Mouse (Mus musculus): ENCODE measurements around the gene Smad1. TPM values are rescaled to one million over a fixed set of nuclear protein-coding genes. Genes with fewer than 3 reads are reported as not detected.
A peak's percentile ranks its signal among the peaks of the same experiment; 100 is the strongest.

Smad1 gene
- polyA plus RNA-seq, 1 experiment from 2014 or later, result 65.6 TPM

GRCm38 (mm10) chr8:79374410-79374809 lies 24.9 kb downstream of the Smad1 start:
- peaks cover 7% of the 10 kb centered on the region for H3K36me3 ChIP-seq (ENCODE audit: control insufficient read depth, insufficient read depth)
- no peaks in the 10 kb centered on the region for H3K9me3 ChIP-seq (ENCODE audit: control insufficient read depth, low read length)
- WGBS, result 59% methylated on average over 5 of the region's 5 CpGs
- no peak overlapping the region for H3K9ac ChIP-seq (replicated peaks; ENCODE audit: low read depth, low read length)
- peaks cover 32% of the 10 kb centered on the region for H3K4me1 ChIP-seq (replicated peaks; ENCODE audit: control insufficient read depth, insufficient read depth, low read length)
- H3K4me2 ChIP-seq (ENCODE audit: low read length), result no peak overlapping the region
- H3K27ac ChIP-seq (ENCODE audit: low read length), result no peak overlapping the region; the same call in 1 of the 2 replicates
- H3K4me3 ChIP-seq (replicated peaks; ENCODE audit: low read length), result no peak overlapping the region
- no peaks in the 10 kb centered on the region for H3K27me3 ChIP-seq (replicated peaks; ENCODE audit: control insufficient read depth, insufficient read depth, low read length)
- ATAC-seq, result peak; percentile 22; the same call in 1 of the 2 replicates

GRCm38 (mm10) chr8:79373563-79373962 lies 25.8 kb downstream of the Smad1 start:
- H3K4me1 ChIP-seq (replicated peaks; ENCODE audit: control insufficient read depth, insufficient read depth, low read length), result peaks cover 32% of the 10 kb centered on the region
- H3K4me2 ChIP-seq (ENCODE audit: low read length), result no peak overlapping the region
- no peak for ATAC-seq
- H3K4me3 ChIP-seq (replicated peaks; ENCODE audit: low read length), result no peak overlapping the region
- no peaks in the 10 kb centered on the region for H3K27me3 ChIP-seq (replicated peaks; ENCODE audit: control insufficient read depth, insufficient read depth, low read length)
- 68% methylated on average over 6 of the region's 6 CpGs for WGBS
- no peak overlapping the region for H3K27ac ChIP-seq (ENCODE audit: low read length)
- no peaks in the 10 kb centered on the region for H3K9me3 ChIP-seq (ENCODE audit: control insufficient read depth, low read length)
- H3K36me3 ChIP-seq (ENCODE audit: control insufficient read depth, insufficient read depth), result peaks cover 7% of the 10 kb centered on the region
- H3K9ac ChIP-seq (replicated peaks; ENCODE audit: low read depth, low read length), result no peak overlapping the region

GRCm38 (mm10) chr8:79372960-79373359 lies 26.4 kb downstream of the Smad1 start:
- no peak overlapping the region for H3K9ac ChIP-seq (replicated peaks; ENCODE audit: low read depth, low read length)
- H3K36me3 ChIP-seq (ENCODE audit: control insufficient read depth, insufficient read depth), result peaks cover 7% of the 10 kb centered on the region
- ATAC-seq, result no peak
- no peak overlapping the region for H3K4me3 ChIP-seq (replicated peaks; ENCODE audit: low read length)
- H3K4me2 ChIP-seq (ENCODE audit: low read length), result no peak overlapping the region
- no peak overlapping the region for H3K27ac ChIP-seq (ENCODE audit: low read length)
- H3K27me3 ChIP-seq (replicated peaks; ENCODE audit: control insufficient read depth, insufficient read depth, low read length), result no peaks in the 10 kb centered on the region
- H3K9me3 ChIP-seq (ENCODE audit: control insufficient read depth, low read length), result no peaks in the 10 kb centered on the region
- peaks cover 32% of the 10 kb centered on the region for H3K4me1 ChIP-seq (replicated peaks; ENCODE audit: control insufficient read depth, insufficient read depth, low read length)
- 77% methylated on average over 8 of the region's 8 CpGs for WGBS

GRCm38 (mm10) chr8:79372521-79372920 lies 26.8 kb downstream of the Smad1 start:
- ATAC-seq, result 0 out of 2 replicates have a peak, but pooled peaks have one; percentile 16
- Histone ChIP-seq H3K27me3 (replicated peaks; ENCODE audit: control insufficient read depth, insufficient read depth, low read length) (no peaks in the 10 kb centered on the region), H3K9ac (replicated peaks; ENCODE audit: low read depth, low read length) (no peak overlapping the region), H3K4me1 (replicated peaks; ENCODE audit: control insufficient read depth, insufficient read depth, low read length) (peaks cover 32% of the 10 kb centered on the region), H3K4me3 (replicated peaks; ENCODE audit: low read length) (no peak overlapping the region), H3K9me3 (ENCODE audit: control insufficient read depth, low read length) (no peaks in the 10 kb centered on the region), H3K36me3 (ENCODE audit: control insufficient read depth, insufficient read depth) (peaks cover 7% of the 10 kb centered on the region), H3K4me2 (ENCODE audit: low read length) (no peak overlapping the region), H3K27ac (ENCODE audit: low read length) (no peak overlapping the region)
- 68% methylated on average over 9 of the region's 9 CpGs for WGBS

GRCm38 (mm10) chr8:79372084-79372483 lies 27.2 kb downstream of the Smad1 start:
- Histone ChIP-seq H3K27me3 (replicated peaks; ENCODE audit: control insufficient read depth, insufficient read depth, low read length) (no peaks in the 10 kb centered on the region), H3K9me3 (ENCODE audit: control insufficient read depth, low read length) (no peaks in the 10 kb centered on the region), H3K4me3 (replicated peaks; ENCODE audit: low read length) (no peak overlapping the region), H3K36me3 (ENCODE audit: control insufficient read depth, insufficient read depth) (peaks cover 7% of the 10 kb centered on the region), H3K4me2 (ENCODE audit: low read length) (no peak overlapping the region), H3K4me1 (replicated peaks; ENCODE audit: control insufficient read depth, insufficient read depth, low read length) (peaks cover 32% of the 10 kb centered on the region), H3K27ac (ENCODE audit: low read length) (no peak overlapping the region), H3K9ac (replicated peaks; ENCODE audit: low read depth, low read length) (no peak overlapping the region)
- no peak for ATAC-seq
- 55% methylated on average over 9 of the region's 9 CpGs for WGBS

- Histone ChIP-seq H3K9me3 (ENCODE audit: control insufficient read depth, low read length) (no peaks in the 10 kb centered on the region), H3K4me2 (ENCODE audit: low read length) (no peak overlapping the region), H3K9ac (replicated peaks; ENCODE audit: low read depth, low read length) (no peak overlapping the region), H3K27ac (ENCODE audit: low read length) (no peak overlapping the region), H3K27me3 (replicated peaks; ENCODE audit: control insufficient read depth, insufficient read depth, low read length) (no peaks in the 10 kb centered on the region), H3K4me3 (replicated peaks; ENCODE audit: low read length) (no peak overlapping the region), H3K4me1 (replicated peaks; ENCODE audit: control insufficient read depth, insufficient read depth, low read length) (peaks cover 41% of the 10 kb centered on the region), H3K36me3 (ENCODE audit: control insufficient read depth, insufficient read depth) (peaks cover 7% of the 10 kb centered on the region)
- no peak for ATAC-seq
- 93% methylated on average over 12 of the region's 12 CpGs for WGBS
Observed at GRCm38 (mm10) chr8:79370646-79371290, 28.6 kb downstream of the Smad1 start.

- 86% methylated on average over 6 of the region's 6 CpGs for WGBS
- H3K27ac ChIP-seq (ENCODE audit: low read length), result no peak overlapping the region
- no peak overlapping the region for H3K9ac ChIP-seq (replicated peaks; ENCODE audit: low read depth, low read length)
- peaks cover 28% of the 10 kb centered on the region for H3K4me1 ChIP-seq (replicated peaks; ENCODE audit: control insufficient read depth, insufficient read depth, low read length)
- H3K4me2 ChIP-seq (ENCODE audit: low read length), result no peak overlapping the region
- H3K4me3 ChIP-seq (replicated peaks; ENCODE audit: low read length), result no peak overlapping the region
- peaks cover 7% of the 10 kb centered on the region for H3K36me3 ChIP-seq (ENCODE audit: control insufficient read depth, insufficient read depth)
- ATAC-seq, result no peak
- H3K27me3 ChIP-seq (replicated peaks; ENCODE audit: control insufficient read depth, insufficient read depth, low read length), result no peaks in the 10 kb centered on the region
- H3K9me3 ChIP-seq (ENCODE audit: control insufficient read depth, low read length), result no peaks in the 10 kb centered on the region
Observed at GRCm38 (mm10) chr8:79369163-79369562, 30.2 kb downstream of the Smad1 start.

GRCm38 (mm10) chr8:79367959-79368358 lies 31.4 kb downstream of the Smad1 start:
- H3K9ac ChIP-seq (replicated peaks; ENCODE audit: low read depth, low read length), result no peak overlapping the region
- no peaks in the 10 kb centered on the region for H3K9me3 ChIP-seq (ENCODE audit: control insufficient read depth, low read length)
- no peak overlapping the region for H3K27ac ChIP-seq (ENCODE audit: low read length)
- WGBS, result 92% methylated on average over 4 of the region's 4 CpGs
- H3K4me3 ChIP-seq (replicated peaks; ENCODE audit: low read length), result no peak overlapping the region
- no peak overlapping the region for H3K4me2 ChIP-seq (ENCODE audit: low read length)
- ATAC-seq, result no peak
- no peaks in the 10 kb centered on the region for H3K27me3 ChIP-seq (replicated peaks; ENCODE audit: control insufficient read depth, insufficient read depth, low read length)
- peaks cover 7% of the 10 kb centered on the region for H3K36me3 ChIP-seq (ENCODE audit: control insufficient read depth, insufficient read depth)
- peaks cover 22% of the 10 kb centered on the region for H3K4me1 ChIP-seq (replicated peaks; ENCODE audit: control insufficient read depth, insufficient read depth, low read length)

GRCm38 (mm10) chr8:79367350-79367749 lies 32.0 kb downstream of the Smad1 start:
- Histone ChIP-seq H3K36me3 (ENCODE audit: control insufficient read depth, insufficient read depth) (peaks cover 7% of the 10 kb centered on the region), H3K9ac (replicated peaks; ENCODE audit: low read depth, low read length) (no peak overlapping the region), H3K9me3 (ENCODE audit: control insufficient read depth, low read length) (no peaks in the 10 kb centered on the region), H3K27me3 (replicated peaks; ENCODE audit: control insufficient read depth, insufficient read depth, low read length) (no peaks in the 10 kb centered on the region), H3K4me1 (replicated peaks; ENCODE audit: control insufficient read depth, insufficient read depth, low read length) (peaks cover 17% of the 10 kb centered on the region), H3K4me3 (replicated peaks; ENCODE audit: low read length) (no peak overlapping the region), H3K4me2 (ENCODE audit: low read length) (no peak overlapping the region), H3K27ac (ENCODE audit: low read length) (no peak overlapping the region)
- ATAC-seq, result no peak
- 85% methylated on average over 11 of the region's 12 CpGs for WGBS

- Histone ChIP-seq H3K9ac (replicated peaks; ENCODE audit: low read depth, low read length) (no peak overlapping the region), H3K4me1 (replicated peaks; ENCODE audit: control insufficient read depth, insufficient read depth, low read length) (peaks cover 10% of the 10 kb centered on the region), H3K27ac (ENCODE audit: low read length) (no peak overlapping the region), H3K27me3 (replicated peaks; ENCODE audit: control insufficient read depth, insufficient read depth, low read length) (no peaks in the 10 kb centered on the region), H3K4me3 (replicated peaks; ENCODE audit: low read length) (no peak overlapping the region), H3K36me3 (ENCODE audit: control insufficient read depth, insufficient read depth) (peaks cover 4% of the 10 kb centered on the region), H3K4me2 (ENCODE audit: low read length) (no peak overlapping the region), H3K9me3 (ENCODE audit: control insufficient read depth, low read length) (no peaks in the 10 kb centered on the region)
- ATAC-seq, result no peak
- WGBS, result 89% methylated on average over 9 of the region's 9 CpGs
Observed at GRCm38 (mm10) chr8:79366227-79366626, 33.1 kb downstream of the Smad1 start.

Data from forebrain, embryonic 16.5 days (tissue).